Mouse (Mus musculus): ENCODE measurements around the gene Mrpl55.
A peak's percentile ranks its signal among the peaks of the same experiment; 100 is the strongest.

Gene Mrpl55

DNA sequence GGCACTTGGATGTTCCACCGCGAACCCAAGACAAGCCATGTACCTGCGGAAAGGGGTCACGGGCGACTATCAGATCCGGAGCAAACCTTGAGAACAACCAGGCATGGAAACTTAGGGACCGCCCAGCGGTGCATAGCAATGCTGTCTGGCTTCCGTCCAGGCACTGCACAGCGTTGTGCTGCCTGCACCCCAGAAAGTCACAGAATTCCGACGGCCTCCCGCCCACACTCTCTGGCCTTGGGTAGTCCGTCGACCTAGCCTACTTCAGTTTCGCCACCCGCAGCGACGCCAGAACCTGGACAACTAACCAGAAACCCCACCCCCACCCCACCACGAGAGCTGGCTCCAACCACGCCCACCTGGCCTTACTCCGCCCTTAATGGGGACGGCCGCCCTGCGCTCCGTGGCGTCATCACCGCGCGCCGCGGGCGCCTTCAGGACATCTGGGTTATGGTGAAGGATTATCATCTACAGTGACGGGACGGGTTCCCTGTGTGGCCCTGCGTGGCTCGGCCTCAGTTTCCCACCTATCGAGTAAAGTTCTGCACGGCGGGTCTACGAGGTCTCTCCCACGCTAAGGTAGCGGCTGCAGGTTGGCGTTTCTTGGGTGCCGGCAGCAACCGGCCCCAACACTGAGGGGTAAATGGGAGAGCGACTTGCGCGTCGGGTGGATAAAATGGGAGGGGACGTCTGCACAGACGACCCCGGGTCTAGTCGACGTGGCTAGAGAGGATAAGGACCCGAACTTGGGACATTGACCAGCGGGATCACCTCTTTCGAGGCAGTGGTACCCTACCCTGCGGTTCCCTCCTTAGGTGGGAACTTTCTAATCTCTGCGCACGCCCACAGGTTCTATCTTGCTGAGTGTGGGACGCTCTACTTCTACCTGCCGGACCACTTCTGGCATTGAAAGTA lies at the start of gene Mrpl55:
TSS of gene Mrpl55 (plus strand) at position 406 of the 915 bp plus-strand sequence.
- peak; percentile 81 to 91 for DNase-seq (ENCODE audit: low read depth in 2 of 2, low spot score in 2 of 2)

DNA sequence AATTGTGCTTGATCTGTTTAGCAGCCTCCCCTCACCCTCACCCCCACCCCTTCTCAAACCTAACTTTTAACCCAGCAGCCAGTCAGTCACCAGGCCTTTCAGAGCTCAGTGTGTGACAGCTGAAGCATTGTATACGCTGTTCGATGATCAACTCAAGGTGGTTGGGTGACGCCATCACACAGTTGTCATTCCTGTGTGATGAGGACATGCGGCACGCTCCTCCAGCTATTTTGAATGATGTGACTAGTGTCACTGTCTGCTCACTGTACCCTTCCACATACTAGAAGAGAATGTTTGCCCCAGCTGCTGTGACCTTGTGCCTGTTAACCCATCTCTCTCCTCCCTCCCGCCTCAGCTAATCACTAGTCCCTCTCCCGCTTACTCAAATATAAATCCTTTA lies 48.1 kb upstream of the Mrpl55 start:
- DNase-seq (ENCODE audit: low read depth in 2 of 2, low spot score in 2 of 2) = no peak

DNA sequence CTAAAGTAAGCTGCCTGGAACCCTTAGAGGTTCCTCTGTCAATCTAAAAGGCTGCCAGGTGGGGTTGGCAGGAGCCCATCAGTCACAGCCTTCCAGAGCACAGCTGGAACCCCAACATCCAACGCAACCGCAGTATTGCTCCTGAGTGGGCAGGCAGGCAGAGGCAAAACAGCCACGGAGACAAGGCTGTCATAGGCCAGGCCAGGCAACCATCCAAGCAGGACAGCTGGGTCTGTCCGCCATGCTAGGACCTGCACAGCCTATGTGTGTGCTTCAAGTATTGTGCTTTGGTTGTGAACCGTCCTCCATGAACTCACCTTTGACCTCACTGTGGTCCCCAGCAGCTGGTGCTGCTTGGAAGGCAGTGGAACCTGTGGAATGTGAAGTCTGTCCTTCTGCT lies 46.4 kb upstream of the Mrpl55 start:
- no peak for DNase-seq (ENCODE audit: low read depth in 2 of 2, low spot score in 2 of 2)

DNA sequence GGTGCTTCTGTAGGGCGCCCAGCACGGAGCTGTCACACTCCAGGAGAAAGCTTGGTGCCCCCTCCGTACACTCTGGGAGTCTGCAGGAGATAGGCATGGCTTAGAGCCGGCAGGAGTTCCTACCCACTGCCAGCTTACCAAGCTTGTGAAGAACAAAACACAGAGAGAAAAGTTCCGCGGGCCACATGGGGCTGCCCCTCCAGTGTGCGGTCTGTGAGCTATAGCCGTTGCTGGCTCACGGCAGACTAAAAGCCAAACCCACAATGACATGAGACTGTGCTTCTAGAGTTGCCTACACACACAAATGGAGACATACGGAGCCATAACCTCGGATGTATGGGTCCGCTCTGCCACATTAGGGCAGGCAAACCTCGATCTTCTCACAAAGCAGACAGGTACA lies 43.2 kb upstream of the Mrpl55 start:
- DNase-seq (ENCODE audit: low read depth in 2 of 2, low spot score in 2 of 2) = no peak

DNA sequence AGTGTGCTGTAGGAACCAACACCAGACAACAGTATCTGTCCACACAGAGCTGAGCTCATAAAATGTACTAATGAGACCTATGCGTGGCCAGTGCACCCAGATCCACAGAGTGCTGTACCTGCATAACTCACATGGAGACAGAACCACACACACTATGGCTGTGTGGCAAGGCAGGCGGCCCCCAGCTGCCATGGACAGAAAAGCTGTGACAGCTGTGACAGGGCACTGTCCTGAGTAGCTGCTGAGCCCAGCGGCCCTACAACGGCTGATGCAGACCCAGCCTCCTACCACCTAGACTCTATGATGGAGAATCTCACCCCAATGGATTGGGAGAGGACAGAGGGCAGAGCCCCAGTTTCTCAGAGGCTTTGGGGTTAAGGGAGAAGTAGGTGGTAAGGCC lies 42.7 kb upstream of the Mrpl55 start:
- DNase-seq (ENCODE audit: low read depth in 2 of 2, low spot score in 2 of 2) = no peak

DNA sequence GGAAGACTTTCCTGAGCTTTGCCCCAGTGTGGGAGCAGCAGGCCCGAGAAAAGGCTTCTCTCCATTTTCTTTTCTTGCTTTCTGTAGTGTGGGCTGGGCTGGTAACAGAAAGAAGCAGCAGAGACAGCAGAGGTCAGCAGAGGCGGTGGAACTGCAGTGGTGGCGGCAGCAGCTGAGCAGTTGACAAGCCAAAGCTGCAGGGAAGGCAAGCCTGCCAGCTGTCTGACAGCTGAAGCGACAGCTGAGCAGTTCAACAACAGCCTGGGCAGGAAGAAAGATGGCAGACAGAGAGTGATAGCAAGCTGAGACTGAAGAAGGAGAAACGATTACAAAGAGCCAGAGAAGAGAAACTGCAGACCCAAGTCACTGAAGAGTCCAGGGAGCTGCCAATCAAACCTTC lies 40.9 kb upstream of the Mrpl55 start:
- DNase-seq (ENCODE audit: low read depth in 2 of 2, low spot score in 2 of 2) = no peak

DNA sequence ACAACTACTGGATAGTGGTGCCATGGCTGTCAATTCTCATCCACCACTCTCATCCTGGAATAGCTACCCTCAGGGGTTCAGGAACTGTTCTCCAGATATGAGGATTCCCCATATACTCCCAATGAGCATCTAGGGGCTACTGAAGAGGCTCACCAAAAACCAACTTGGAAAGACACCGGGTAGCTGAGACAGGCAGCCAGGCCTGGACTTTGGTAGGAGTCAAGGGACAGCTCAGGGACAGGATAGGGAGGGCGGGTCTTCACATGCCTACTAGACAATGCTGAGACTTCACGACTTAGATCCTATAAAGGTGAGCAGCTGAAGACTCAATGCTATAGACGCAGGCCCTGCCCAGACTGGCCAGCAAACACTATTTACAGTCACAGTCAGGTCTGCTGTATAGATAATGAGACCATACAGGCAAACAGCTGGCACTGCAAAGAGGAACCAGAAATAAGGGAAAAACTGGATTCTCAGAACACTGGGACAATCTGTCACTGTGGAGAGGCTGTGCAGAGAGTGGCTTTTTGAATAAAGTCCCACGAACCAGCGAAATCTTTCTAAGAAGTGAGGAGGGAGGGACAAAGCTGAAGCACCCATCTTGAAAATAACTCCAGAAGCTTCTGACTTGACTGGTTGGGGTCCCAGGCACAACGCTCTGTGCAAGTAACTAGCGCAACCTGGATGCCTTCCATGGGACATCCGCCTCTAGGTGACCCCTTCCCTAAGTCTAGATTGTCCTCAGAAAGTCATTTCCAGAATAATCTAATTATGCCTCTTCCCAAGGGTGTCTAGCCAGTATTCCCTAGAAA lies 39.6 kb upstream of the Mrpl55 start:
- no peak for DNase-seq (ENCODE audit: low read depth in 2 of 2, low spot score in 2 of 2)

DNA sequence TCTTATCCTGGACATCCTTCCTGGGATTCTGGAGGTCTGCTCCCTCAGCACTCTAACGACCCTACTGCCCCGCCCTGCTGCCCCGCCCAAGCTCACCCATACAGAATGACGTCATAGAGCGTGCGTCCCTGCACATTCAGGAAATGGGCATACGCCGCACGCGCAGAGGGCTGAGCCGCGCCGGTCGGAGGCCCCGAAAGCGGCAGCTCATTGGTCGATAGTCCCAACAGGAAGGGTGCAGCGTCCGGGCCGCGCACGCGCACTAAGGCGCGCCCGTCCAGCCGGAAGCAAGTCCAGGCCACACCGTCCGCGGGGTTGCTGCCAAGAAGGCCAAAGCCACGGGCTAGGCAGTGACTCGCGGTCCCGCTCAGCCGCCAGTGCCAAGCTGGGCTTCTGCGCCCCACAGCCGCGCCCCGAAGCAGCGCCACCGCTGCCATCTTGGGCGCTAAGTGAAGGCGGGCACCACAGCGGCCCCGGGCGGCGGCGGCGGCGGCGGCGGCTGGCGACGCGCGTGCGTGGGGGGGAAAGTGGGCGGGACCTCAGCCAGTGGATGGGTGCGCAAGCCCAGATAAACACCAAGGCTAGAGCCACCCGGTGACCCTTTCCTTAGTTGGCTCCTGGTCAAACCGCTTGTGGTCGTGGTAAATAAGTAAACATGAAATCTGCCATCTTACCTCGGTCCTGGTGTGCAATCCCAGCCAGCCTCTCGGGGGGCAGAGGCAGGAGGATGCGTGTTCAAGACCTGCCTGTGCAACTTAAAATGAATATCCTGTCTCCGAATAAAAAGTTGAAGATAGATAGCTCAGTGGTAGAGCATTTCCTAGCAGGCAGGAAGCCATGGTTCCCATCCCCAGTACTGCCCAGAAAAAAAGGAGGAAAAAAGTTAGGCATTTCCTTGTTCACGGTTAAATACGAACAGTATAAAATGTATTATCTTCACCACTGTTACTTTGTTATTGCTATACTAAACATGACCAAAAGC lies 38.7 kb upstream of the Mrpl55 start, which contains the start of gene Iba57:
TSS of gene Iba57 (minus strand) at position 485 of the 982 bp plus-strand sequence.
- DNase-seq (ENCODE audit: low read depth in 2 of 2, low spot score in 2 of 2) = peak; percentile 92

DNA sequence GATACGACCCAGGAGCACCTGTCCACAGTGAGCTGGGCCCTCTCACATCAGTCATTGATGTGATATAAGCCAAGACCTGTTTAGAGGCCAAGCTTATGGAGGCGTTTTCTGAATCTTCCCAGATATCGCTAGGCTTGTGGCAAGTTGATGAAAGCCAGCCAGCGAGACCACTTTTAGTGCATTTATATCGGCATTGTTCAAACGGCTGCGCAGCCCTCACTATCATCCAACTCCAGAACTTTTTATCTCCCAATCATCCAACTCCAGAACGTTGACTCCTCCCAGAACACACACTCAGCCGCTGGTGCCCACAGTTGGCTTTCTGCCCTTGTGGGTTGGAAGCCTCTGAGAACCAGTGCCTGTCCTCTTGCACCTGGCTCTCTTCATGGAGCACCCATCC lies 37.9 kb upstream of the Mrpl55 start:
- DNase-seq (ENCODE audit: low read depth in 2 of 2, low spot score in 2 of 2) = no peak

DNA sequence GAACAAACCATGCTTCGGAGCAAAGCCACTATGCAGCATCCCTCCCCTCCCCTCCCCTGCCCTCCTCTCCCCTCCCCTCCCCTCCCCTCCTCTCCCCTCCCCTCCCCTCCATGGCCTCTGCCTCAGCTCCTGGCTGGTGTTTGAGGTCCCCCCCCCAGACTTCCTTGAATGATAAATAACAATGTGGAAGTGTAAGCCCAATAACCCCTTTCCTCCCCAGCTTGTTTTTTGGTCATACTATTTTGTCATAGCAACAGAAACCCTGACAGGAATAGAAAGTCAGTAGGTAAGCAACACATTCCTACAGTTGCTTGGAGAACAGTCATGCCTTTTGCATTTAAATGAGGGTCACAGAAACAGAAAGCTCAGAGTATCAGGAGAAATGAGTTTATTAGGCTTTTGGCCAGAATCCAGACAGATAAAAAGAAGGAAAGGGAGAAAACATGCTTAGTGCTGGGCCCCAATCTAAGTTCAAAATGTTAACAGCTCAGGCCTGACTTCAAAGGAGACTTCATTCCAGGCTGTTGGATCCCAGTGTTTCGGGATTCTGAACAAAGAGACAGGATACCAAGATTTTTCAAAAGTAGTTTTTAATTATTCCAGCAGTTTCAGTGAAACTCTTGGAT lies 36.6 kb upstream of the Mrpl55 start:
- no peak for DNase-seq (ENCODE audit: low read depth in 2 of 2, low spot score in 2 of 2)

DNA sequence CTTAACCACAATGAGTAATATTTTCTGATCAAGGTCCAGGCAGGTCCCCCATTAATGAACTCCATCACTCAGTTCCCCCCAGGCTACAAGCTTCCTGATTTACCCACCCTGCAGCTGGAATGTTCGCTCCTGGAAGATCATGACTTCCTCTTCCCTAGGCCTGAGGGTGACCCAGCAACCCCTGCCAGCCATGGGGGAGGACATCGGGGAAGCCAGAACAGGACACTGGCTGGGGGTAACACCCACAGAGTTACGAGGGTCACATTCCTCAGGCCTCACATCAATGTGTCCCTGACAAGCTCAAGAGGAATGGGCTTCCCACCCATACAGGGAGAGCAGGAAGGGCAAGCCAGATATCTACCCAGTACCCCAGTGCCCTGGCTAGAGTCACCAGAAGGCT lies 32.5 kb upstream of the Mrpl55 start:
- no peak for DNase-seq (ENCODE audit: low read depth in 2 of 2, low spot score in 2 of 2)

DNA sequence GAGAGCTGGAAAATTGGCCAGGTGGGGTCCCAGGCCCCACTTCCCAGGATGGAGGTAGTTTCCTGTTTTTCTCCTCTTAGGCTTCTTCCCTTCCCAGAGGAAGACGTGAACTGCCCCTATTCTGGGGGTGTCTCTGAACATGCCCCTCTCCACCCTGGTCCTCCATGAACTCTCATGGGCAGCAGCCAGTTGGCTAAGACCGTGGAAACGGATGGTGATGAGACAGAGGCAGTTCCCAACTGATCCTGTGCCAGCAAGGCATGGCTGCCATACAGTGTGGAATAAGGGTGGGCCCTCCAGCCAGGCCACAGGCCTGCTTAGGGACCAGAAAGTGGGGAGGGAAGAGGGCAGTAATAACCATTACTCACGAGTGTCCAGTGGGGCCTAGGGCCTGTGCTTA lies 31.7 kb upstream of the Mrpl55 start:
- no peak for DNase-seq (ENCODE audit: low read depth in 2 of 2, low spot score in 2 of 2)

DNA sequence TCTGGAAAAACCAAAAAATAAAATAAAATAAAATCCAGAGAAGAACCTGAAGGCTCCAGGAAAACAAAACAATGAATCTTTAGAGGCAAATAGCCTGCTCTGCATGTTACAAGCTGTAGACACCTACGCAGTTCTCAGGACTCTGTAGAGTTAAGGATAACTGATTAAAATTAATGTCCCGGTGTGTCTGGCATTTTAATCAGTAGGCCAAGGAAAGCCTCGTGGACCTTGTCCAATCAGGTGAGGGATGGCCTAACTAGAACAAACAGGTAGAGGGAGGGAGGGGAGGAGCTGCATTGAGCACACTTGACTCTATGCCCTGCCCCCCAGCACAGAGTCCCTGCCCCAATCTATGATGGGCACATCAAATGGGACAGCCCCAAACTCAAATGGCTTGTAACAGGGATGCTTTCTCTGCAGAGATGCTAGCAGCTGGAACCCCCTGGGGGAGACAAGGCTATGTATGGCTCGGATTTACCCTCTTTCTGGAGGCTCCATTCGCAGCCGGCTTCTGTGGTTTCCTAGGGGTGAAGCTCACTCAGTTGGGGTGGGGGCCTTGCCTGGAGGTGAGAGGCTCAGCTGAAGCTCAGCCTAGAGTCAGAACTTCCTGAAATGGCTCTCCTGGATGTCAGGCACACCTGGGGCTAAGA lies 28.0 kb upstream of the Mrpl55 start:
- no peak for DNase-seq (ENCODE audit: low read depth in 2 of 2, low spot score in 2 of 2)

DNA sequence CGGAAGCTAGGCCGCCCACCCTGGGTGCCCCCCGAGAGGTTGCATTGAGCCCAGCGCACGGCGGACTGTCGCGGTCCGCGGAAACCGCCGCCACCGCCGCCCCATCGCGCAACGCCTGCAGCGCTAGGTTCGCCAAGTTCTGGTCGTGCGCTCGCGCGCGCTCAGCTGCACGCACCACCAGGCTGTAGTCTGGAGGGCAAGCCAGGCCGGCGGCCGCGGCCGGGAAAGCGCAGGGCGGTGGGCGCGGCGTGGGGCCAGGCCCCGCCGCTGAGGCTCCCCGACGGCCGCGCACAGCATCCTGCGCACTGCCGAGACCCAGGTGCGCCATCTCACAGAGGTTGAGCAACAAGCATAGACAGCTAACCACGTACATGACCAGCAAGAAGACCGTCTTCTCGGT lies 25.8 kb upstream of the Mrpl55 start:
- DNase-seq (ENCODE audit: low read depth in 2 of 2, low spot score in 2 of 2) = no peak

DNA sequence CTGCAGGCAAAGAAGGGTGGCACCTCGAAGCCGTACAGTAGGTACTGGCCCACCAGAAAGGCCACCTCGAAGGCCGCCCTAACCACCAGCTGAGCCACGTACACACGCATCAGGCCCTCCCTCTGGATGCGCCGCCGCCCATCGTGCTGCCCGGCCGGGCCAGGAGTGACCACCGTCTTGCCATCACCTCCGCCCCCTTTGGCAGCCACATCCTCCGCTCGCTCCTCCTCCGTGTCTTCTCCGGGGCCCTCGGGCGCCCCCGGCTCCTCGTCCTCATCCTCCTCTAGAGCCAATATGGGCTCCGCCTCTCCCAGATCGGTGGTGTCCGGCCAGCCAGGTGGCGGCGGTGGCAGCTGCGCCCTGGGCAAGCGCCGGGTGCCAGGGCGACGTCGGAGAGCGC lies 25.4 kb upstream of the Mrpl55 start:
- no peak for DNase-seq (ENCODE audit: low read depth in 2 of 2, low spot score in 2 of 2)

DNA sequence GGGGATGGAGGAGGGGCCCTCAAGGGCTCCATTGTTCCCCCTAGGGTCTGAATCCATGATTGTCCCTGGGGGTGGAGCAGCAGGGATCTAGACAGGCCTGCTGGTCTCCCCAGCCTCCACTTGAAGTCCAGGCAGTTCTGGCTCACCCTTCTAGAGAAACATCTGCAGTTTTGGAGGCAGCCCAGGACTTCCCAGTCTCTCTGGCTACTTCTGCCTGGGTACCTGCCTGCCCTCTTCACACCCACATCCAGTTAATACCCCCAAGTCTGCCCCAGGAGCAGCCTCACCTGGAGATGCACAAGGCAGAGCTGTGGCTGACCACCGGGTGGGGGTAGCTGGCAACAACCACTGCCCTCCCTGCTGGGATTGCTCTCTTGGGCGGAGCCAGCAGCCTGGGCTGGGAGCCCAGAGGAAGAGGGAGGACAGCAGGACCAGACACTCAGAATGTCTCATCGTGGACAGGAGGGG lies 19.4 kb upstream of the Mrpl55 start, which contains the start of gene Gjc2:
TSS of gene Gjc2 (minus strand) at position 350 of the 468 bp plus-strand sequence.
- DNase-seq (ENCODE audit: low read depth in 2 of 2, low spot score in 2 of 2) = no peak

DNA sequence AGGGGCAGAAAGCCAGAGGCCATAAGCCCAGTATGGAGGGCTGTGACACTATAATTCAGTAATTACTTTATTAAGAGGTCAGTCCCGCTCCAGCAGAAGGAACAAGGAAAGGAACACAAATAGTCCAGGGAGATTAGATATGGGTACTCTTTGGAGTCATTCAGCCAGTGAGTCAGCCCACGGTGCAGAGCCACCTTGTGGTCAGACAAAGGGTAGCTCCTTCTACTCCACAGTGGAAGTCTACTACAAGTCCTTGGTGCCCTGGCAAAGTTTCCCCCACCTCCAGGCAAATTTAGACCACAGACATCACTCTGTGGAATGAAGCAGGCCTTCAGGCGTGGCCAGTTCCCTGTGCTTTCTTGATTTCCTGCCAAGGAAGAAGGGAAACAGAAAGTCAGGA lies 18.5 kb upstream of the Mrpl55 start:
- no peak for DNase-seq (ENCODE audit: low read depth in 2 of 2, low spot score in 2 of 2)

DNA sequence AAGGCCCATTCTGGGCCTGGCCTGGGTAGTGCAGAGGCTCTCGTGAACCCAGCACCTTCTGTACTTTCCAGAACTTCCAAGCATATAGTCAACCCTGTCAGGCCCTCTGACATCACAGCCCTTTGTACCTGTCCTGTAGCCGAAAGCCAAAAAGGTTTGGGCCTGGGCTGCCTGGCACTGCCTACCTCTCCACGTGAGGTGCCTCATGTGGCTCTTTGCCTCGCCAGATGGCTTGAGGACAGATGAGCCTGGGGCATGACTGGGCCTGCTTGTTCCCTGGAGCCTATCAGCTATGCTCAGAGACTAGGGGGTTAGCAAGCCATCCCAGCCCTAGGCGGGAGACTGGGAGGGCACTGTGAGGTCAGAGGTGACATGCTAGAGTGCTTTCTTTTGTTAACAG lies 16.8 kb upstream of the Mrpl55 start:
- no peak for DNase-seq (ENCODE audit: low read depth in 2 of 2, low spot score in 2 of 2)

DNA sequence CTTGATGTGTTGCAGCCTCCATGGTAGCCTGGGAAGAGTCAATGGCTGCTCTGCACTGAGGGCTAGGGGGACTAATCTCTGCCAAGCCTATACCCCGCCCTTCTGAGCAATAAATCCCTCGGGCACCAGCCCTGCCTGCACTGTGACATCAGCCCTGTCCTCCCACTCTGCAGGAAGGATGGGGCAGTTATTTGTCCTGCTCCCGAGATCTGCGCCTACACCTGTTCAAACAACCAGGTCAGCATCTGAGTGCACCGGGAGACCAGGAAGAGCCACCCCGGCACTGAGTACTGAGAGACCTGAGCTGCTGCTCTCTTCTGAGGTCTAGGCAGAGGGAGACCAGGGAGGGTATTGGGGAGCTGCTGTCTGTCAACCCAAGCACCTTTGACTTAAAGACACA lies 14.6 kb upstream of the Mrpl55 start:
- DNase-seq (ENCODE audit: low read depth in 2 of 2, low spot score in 2 of 2) = no peak
